Comparison of ENCODE assay signal across 13 mouse cellular contexts in the genomic region with DNA sequence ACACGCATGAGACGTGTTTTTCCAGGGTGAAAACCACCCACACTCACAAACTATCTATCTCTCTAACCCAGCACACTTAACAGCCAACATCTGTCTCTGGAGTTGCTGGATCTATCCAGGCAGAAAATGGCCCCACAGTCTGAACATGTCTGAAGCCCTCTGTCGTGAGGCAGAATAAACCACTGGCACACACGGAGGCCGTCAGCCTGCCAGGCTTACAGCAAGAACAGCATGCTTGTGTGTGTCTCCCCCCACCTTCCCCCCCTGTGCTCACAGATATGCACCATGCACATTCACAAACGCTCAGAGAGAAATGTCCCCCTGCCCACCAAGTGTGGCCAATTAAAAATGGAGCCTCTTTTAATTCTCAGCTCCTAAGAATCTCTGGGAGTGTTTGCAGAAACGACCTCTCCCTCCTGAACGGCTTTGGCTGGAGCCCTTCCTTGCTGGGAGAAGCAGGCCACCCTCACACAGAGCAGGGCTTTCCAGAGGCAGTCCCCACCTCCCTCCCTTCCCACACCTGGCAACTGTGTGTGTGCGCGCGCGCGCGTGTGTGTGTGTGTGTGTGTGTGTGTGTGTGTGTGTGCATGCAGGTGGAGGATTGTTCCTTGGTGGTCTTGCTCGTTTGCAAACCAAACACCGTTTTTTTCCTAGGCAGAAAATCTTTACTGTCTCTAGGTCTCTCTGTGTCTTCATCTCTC.
DNase-seq lines count a peak whose midpoint lies in the region; ATAC-seq and TF ChIP-seq lines count a peak whose summit lies in the region.
"Had no signal": no experiment of that assay in that cellular context is flagged by ENCODE, and none has a peak within 500 bp of the region (broad histone marks: within the 10 kb centered on the region; RNA-seq: fewer than 3 reads in every experiment).

No protein-coding gene starts in this region.

- H3K9me3 ChIP-seq in lung, embryonic 14.5 days (ENCODE audit: low read depth, low read length): no peaks in the 10 kb centered on the region
- no peaks in the 10 kb centered on the region for H3K9me3 ChIP-seq in forebrain, embryonic 14.5 days (replicated peaks; ENCODE audit: control insufficient read depth, low read length)
- H3K9me3 ChIP-seq in limb, embryonic 14.5 days (ENCODE audit: control insufficient read depth, low read length): no peaks in the 10 kb centered on the region
- no peaks in the 10 kb centered on the region for H3K9me3 ChIP-seq in stomach, embryonic 14.5 days (ENCODE audit: control insufficient read depth, low read depth, low read length)
- H3K9me3 ChIP-seq: megakaryocyte, embryonic 14.5 days had no signal

- H3K27ac ChIP-seq in lung, embryonic 14.5 days (ENCODE audit: low read depth): peak overlapping the region; percentile 62; the same call in 1 of the 2 replicates
- peak overlapping the region; percentile 21; the same call in 1 of the 2 replicates for H3K27ac ChIP-seq in forebrain, embryonic 14.5 days (ENCODE audit: low read depth, low read length)
- peak overlapping the region; percentile 80 for H3K27ac ChIP-seq in limb, embryonic 14.5 days (replicated peaks; ENCODE audit: low read depth, low read length)
- peak overlapping the region; percentile 66 for H3K27ac ChIP-seq in stomach, embryonic 14.5 days (ENCODE audit: low read length)
- H3K27ac ChIP-seq in layer of hippocampus, adult 2 months: no peak overlapping the region

- H3K9ac ChIP-seq in lung, embryonic 14.5 days: no peak overlapping the region
- H3K9ac ChIP-seq in forebrain, embryonic 14.5 days (ENCODE audit: low read length): no peak overlapping the region
- no peak overlapping the region for H3K9ac ChIP-seq in limb, embryonic 14.5 days (ENCODE audit: low read depth, low read length, severe bottlenecking)
- H3K9ac ChIP-seq in stomach, embryonic 14.5 days (replicated peaks; ENCODE audit: low read depth, low read length): no peak overlapping the region

- no peak for TF ChIP-seq CTCF in lung, embryonic 14.5 days (IDR thresholded peaks at IDR 0.05; ENCODE audit: low read depth)
- TF ChIP-seq CTCF in layer of hippocampus, adult 2 months (conservative IDR thresholded peaks at IDR 0.05): no peak

- ATAC-seq in lung, embryonic 14.5 days (ENCODE audit: insufficient read depth): peak; percentile 46; the same call in 1 of the 2 replicates
- ATAC-seq in forebrain, embryonic 14.5 days: peak; percentile 38; the same call in 1 of the 2 replicates
- ATAC-seq in limb, embryonic 14.5 days (ENCODE audit: low FRiP score, low read depth): peak; percentile 72
- ATAC-seq in stomach, embryonic 14.5 days (ENCODE audit: insufficient number of reproducible peaks, insufficient read depth, low FRiP score, low read depth): peak; percentile 59

- no peaks in the 10 kb centered on the region for H3K27me3 ChIP-seq in lung, embryonic 14.5 days (ENCODE audit: insufficient read depth, low read length)
- no peaks in the 10 kb centered on the region for H3K27me3 ChIP-seq in forebrain, embryonic 14.5 days (replicated peaks; ENCODE audit: control insufficient read depth, insufficient read depth, low read length)
- H3K27me3 ChIP-seq in limb, embryonic 14.5 days (ENCODE audit: control insufficient read depth, insufficient read depth, low read length): no peaks in the 10 kb centered on the region
- no peaks in the 10 kb centered on the region for H3K27me3 ChIP-seq in stomach, embryonic 14.5 days (ENCODE audit: control insufficient read depth, insufficient read depth, low read length)

- H3K4me3 ChIP-seq in lung, embryonic 14.5 days (ENCODE audit: low read depth, low read length): no peak overlapping the region
- H3K4me3 ChIP-seq in forebrain, embryonic 14.5 days (ENCODE audit: low read depth, low read length): no peak overlapping the region
- no peak overlapping the region for H3K4me3 ChIP-seq in limb, embryonic 14.5 days (replicated peaks; ENCODE audit: low read length)
- no peak overlapping the region for H3K4me3 ChIP-seq in stomach, embryonic 14.5 days (ENCODE audit: low read depth, low read length)
- no peak overlapping the region for H3K4me3 ChIP-seq in layer of hippocampus, adult 2 months
- H3K4me3 ChIP-seq: erythroblast, embryonic 14.5 days; megakaryocyte, embryonic 14.5 days had no signal

- H3K4me2 ChIP-seq in lung, embryonic 14.5 days: no peak overlapping the region
- H3K4me2 ChIP-seq in forebrain, embryonic 14.5 days (ENCODE audit: low read length): no peak overlapping the region
- peak overlapping the region; percentile 7; the same call in 1 of the 2 replicates for H3K4me2 ChIP-seq in limb, embryonic 14.5 days (replicated peaks; ENCODE audit: low read depth, low read length, severe bottlenecking)
- no peak overlapping the region; the same call in 1 of the 2 replicates for H3K4me2 ChIP-seq in stomach, embryonic 14.5 days (replicated peaks; ENCODE audit: low read depth, low read length)
- H3K4me2 ChIP-seq: heart, embryonic 11.5 days had no signal

- H3K36me3 ChIP-seq in lung, embryonic 14.5 days (ENCODE audit: insufficient read depth): no peaks in the 10 kb centered on the region
- no peaks in the 10 kb centered on the region for H3K36me3 ChIP-seq in forebrain, embryonic 14.5 days (ENCODE audit: control insufficient read depth, insufficient read depth, low read length)
- no peaks in the 10 kb centered on the region for H3K36me3 ChIP-seq in limb, embryonic 14.5 days (ENCODE audit: control insufficient read depth, insufficient read depth, low read length)
- no peaks in the 10 kb centered on the region for H3K36me3 ChIP-seq in stomach, embryonic 14.5 days (ENCODE audit: control insufficient read depth, insufficient read depth, low read length)

- WGBS in lung, embryonic 14.5 days: 32% methylated on average over 16 of the region's 16 CpGs
- WGBS in forebrain, embryonic 14.5 days: 38% methylated on average over 16 of the region's 16 CpGs
- 18% methylated on average over 16 of the region's 16 CpGs for WGBS in limb, embryonic 14.5 days
- WGBS in stomach, embryonic 14.5 days: 30% methylated on average over 16 of the region's 16 CpGs

- H3K4me1 ChIP-seq in lung, embryonic 14.5 days (ENCODE audit: insufficient read depth): peaks cover 6% of the 10 kb centered on the region; the same call in 1 of the 2 replicates
- peaks cover 2% of the 10 kb centered on the region; the same call in 1 of the 2 replicates for H3K4me1 ChIP-seq in forebrain, embryonic 14.5 days (ENCODE audit: control insufficient read depth, insufficient read depth, low read length)
- peaks cover 28% of the 10 kb centered on the region for H3K4me1 ChIP-seq in limb, embryonic 14.5 days (ENCODE audit: control insufficient read depth, insufficient read depth, low read length)
- H3K4me1 ChIP-seq in stomach, embryonic 14.5 days (ENCODE audit: control insufficient read depth, insufficient read depth, low read length): peaks cover 15% of the 10 kb centered on the region; the same call in 1 of the 2 replicates

- TF ChIP-seq POLR2A in limb, embryonic 14.5 days (IDR thresholded peaks at IDR 0.05; ENCODE audit: borderline replicate concordance, extremely low read depth, insufficient read depth, insufficient read length): no peak

- DNase-seq in lung, embryonic 14.5 days: peak; percentile 30
- DNase-seq in lung, postnatal 36 days: no peak
- DNase-seq in forebrain, embryonic 14.5 days (ENCODE audit: low spot score): peak; percentile 29
- peak; percentile 25 for DNase-seq in limb, embryonic 14.5 days (ENCODE audit: low spot score)
- DNase-seq in frontal cortex, postnatal 10 days (ENCODE audit: low spot score in 2 of 2): no peak
- DNase-seq in kidney, adult 18-20 months: no peak
- no peak for DNase-seq in layer of hippocampus, adult 2 months (ENCODE audit: low spot score in 2 of 2)
- DNase-seq: kidney, postnatal 10 days; thymus, postnatal 25 days had no signal

Comparison
In these comparisons a context has a peak if more than half of its experiments do, and no peak if none do; other contexts are left out.
1. DNase-seq: peak in lung, embryonic 14.5 days (single experiment), forebrain, embryonic 14.5 days (single experiment) and limb, embryonic 14.5 days (single experiment); none in lung, postnatal 36 days (single experiment), frontal cortex, postnatal 10 days (0 of 2), kidney, adult 18-20 months (single experiment) and layer of hippocampus, adult 2 months (0 of 2).
2. Peak in every context shown above with its lines, with median percentiles within 50 percentile points of each other: ATAC-seq.